Mouse (Mus musculus) heart, adult 2 months (tissue): Measurements from ENCODE around the gene Ube3b. TPM values are rescaled to one million over a fixed set of nuclear protein-coding genes. Genes with fewer than 3 reads are reported as not detected.

Experiments
- DNase-seq, 2 experiments: peaks; one replicate each; pipeline ENCODE4 v3.0.0; 2021
- H3K27ac ChIP-seq: fragments of 200-600 bp; 2 replicates; pipeline ENCODE4 v1.8.1; 2022
- H3K27me3 ChIP-seq: fragments of 200-500 bp; 2 replicates; pipeline ENCODE4 v1.6.1; 2012; ENCODE audit warnings: mild to moderate bottlenecking, low read length, inconsistent platforms, mixed read lengths; ENCODE audit not compliant: control insufficient read depth, insufficient read depth
- H3K36me3 ChIP-seq: fragments of 200-500 bp; 2 replicates; pipeline ENCODE4 v1.6.1; 2012; ENCODE audit warnings: low read length, inconsistent platforms; ENCODE audit not compliant: control insufficient read depth, insufficient read depth
- H3K4me1 ChIP-seq: fragments of 200-500 bp; 2 replicates; pipeline ENCODE4 v1.6.1; 2011; ENCODE audit warnings: low read length; ENCODE audit not compliant: control insufficient read depth, insufficient read depth
- H3K4me3 ChIP-seq: fragments of 200-600 bp; 2 replicates; pipeline ENCODE4 v1.8.1; 2022
- H3K79me2 ChIP-seq: fragments of 200-500 bp; replicated peaks from 2 replicates; pipeline ENCODE4 v1.6.1; 2012; ENCODE audit warnings: mild to moderate bottlenecking, inconsistent platforms, low read length, moderate library complexity, mixed read lengths; ENCODE audit not compliant: control insufficient read depth, insufficient read depth
- H3K9ac ChIP-seq: fragments of 200-500 bp; 2 replicates; pipeline ENCODE4 v1.6.1; 2012; ENCODE audit warnings: low read depth, mild to moderate bottlenecking, control low read depth, inconsistent platforms, low read length, mixed read lengths
- CTCF ChIP-seq: fragments of 200-600 bp; IDR thresholded peaks from 2 replicates; pipeline ENCODE4 v1.8.1; 2022; ENCODE audit warnings: antibody characterized with exemption, mild to moderate bottlenecking, moderate library complexity
- EP300 ChIP-seq: fragments of 200-500 bp; IDR thresholded peaks from 2 replicates; pipeline ENCODE4 v1.6.1; 2011; ENCODE audit warnings: low read depth, low read length, control low read depth; ENCODE audit not compliant: insufficient read depth
- POLR2A ChIP-seq: fragments of 200-500 bp; IDR thresholded peaks from 2 replicates; pipeline ENCODE4 v1.6.1; 2011; ENCODE audit warnings: mild to moderate bottlenecking, low read depth, low read length, control low read depth; ENCODE audit not compliant: insufficient read depth
- WGBS: fragments of 180-500 bp; shearing (Covaris S2); methylation state at CpG from one replicate; pipeline ENCODE4 v1.1.7; 2018; 5-methylcytosine and 5-hydroxymethylcytosine counted together
- intact Hi-C: fragments of 180-260 bp; cut with DNase I; formaldehyde crosslinking; loops from one replicate; pipeline ENCODE4 v1.15.1; 2025
- microRNA-seq, 2 experiments: library from miRNA; unstranded; fragments of <30 nt; microRNA quantifications; one replicate each; pipeline ENCODE4 v1.2.0; 2021
- polyA plus RNA-seq: library from polyadenylated mRNA; depleted of rRNA; stranded (reverse); fragments of >200 nt; gene quantifications from 2 replicates; pipeline ENCODE4 v1.2.3, GENCODE M21; 2012; rRNA removed
- total RNA-seq, 2 experiments: library from RNA; stranded (reverse); gene quantifications; 2 replicates each; pipeline ENCODE4 v1.2.3; 2021

The Ube3b gene
- total and polyA plus RNA-seq, 3 experiments: 84.2 to 101 (median 86.3) TPM

- H3K36me3 ChIP-seq: no peaks in the 10 kb centered on the region
- peak overlapping the region; percentile 4; the same call in 1 of the 2 replicates for H3K4me3 ChIP-seq
Measured at GRCm38 (mm10) chr5:114467019-114467418, 86.6 kb downstream of the Ube3b start.

GRCm38 (mm10) chr5:114467430-114467829 is 87.0 kb downstream of the Ube3b start:
- intact Hi-C loops: no loop called here

More at GRCm38 (mm10) chr5:114467019-114467418, 86.6 kb downstream of the Ube3b start:
- Histone ChIP-seq H3K27me3 (no peaks in the 10 kb centered on the region), H3K4me1 (no peaks in the 10 kb centered on the region), H3K79me2 (no peaks in the 10 kb centered on the region), H3K27ac (no peak overlapping the region), H3K9ac (no peak overlapping the region)
- TF ChIP-seq EP300: no peak
- no peak for TF ChIP-seq CTCF
- TF ChIP-seq POLR2A: no peak
- no peak for DNase-seq
- WGBS: 8% methylated on average over 11 of the region's 11 CpGs
- intact Hi-C loops: no loop called here

GRCm38 (mm10) chr5:114468007-114468406 is 87.6 kb downstream of the Ube3b start:
- Histone ChIP-seq H3K79me2 (no peaks in the 10 kb centered on the region), H3K4me1 (no peaks in the 10 kb centered on the region), H3K27me3 (no peaks in the 10 kb centered on the region), H3K9ac (no peak overlapping the region), H3K36me3 (no peaks in the 10 kb centered on the region), H3K27ac (no peak overlapping the region), H3K4me3 (no peak overlapping the region)
- WGBS: 83% methylated on average over 4 of the region's 4 CpGs
- intact Hi-C loops: no loop called here
- DNase-seq: no peak
- TF ChIP-seq EP300 (no peak), POLR2A (no peak), CTCF (no peak)

More at GRCm38 (mm10) chr5:114467430-114467829, 87.0 kb downstream of the Ube3b start:
- H3K79me2 ChIP-seq: no peaks in the 10 kb centered on the region
- no peaks in the 10 kb centered on the region for H3K36me3 ChIP-seq
- H3K4me1 ChIP-seq: no peaks in the 10 kb centered on the region
- H3K27ac ChIP-seq: no peak overlapping the region
- DNase-seq: peak; percentile 58 to 68
- H3K4me3 ChIP-seq: peak overlapping the region; percentile 4; the same call in 1 of the 2 replicates
- no peak for TF ChIP-seq EP300
- TF ChIP-seq POLR2A: no peak
- TF ChIP-seq CTCF: no peak
- no peaks in the 10 kb centered on the region for H3K27me3 ChIP-seq
- 3% methylated on average over 12 of the region's 13 CpGs for WGBS
- H3K9ac ChIP-seq: no peak overlapping the region

GRCm38 (mm10) chr5:114470359-114470758 is 90.0 kb downstream of the Ube3b start:
- Histone ChIP-seq H3K27ac (no peak overlapping the region), H3K36me3 (no peaks in the 10 kb centered on the region), H3K4me1 (no peaks in the 10 kb centered on the region), H3K27me3 (no peaks in the 10 kb centered on the region; the same call in 1 of the 2 replicates), H3K79me2 (no peaks in the 10 kb centered on the region), H3K9ac (no peak overlapping the region), H3K4me3 (no peak overlapping the region)
- intact Hi-C loops: no loop called here
- WGBS: 68% methylated on average over 3 of the region's 3 CpGs
- TF ChIP-seq CTCF: no peak
- no peak for TF ChIP-seq EP300
- TF ChIP-seq POLR2A: no peak
- no peak for DNase-seq

Small RNA genes within 50 kb of the gene (microRNA-seq; reads per million reads assigned to microRNA genes)
- gene Mir7027: 0 reads per million in 2 experiments

Other genes with a start within 250 kb of the Ube3b start
- 100 to 1,000 TPM; 205 to 251 TPM for gene Acacb, start 234.1 kb upstream of the Ube3b start, total RNA-seq
- gene Acacb, start 234.1 kb upstream of the Ube3b start, polyA plus RNA-seq: 105 and 141 TPM in 2 replicates
- gene Foxn4, start 106.8 kb upstream of the Ube3b start, total RNA-seq: not detected
- gene Foxn4, start 106.8 kb upstream of the Ube3b start, polyA plus RNA-seq: 0.12 TPM in 1 of 2 replicates, not detected in the other
- gene Myo1h, start 91.4 kb upstream of the Ube3b start, total RNA-seq: under 1 TPM in 1 of 2 experiments, not detected in 1; 0.39 TPM
- gene Myo1h, start 91.4 kb upstream of the Ube3b start, polyA plus RNA-seq: 0.12 and 0.47 TPM in 2 replicates
- 10 to 100 TPM; 48.9 to 51.8 TPM for gene Kctd10, start 99 bp upstream of the Ube3b start, total RNA-seq
- gene Kctd10, start 99 bp upstream of the Ube3b start, polyA plus RNA-seq: 48.0 and 63.5 TPM in 2 replicates
- gene Mmab, start 63.5 kb downstream of the Ube3b start, total RNA-seq: 10 to 100 TPM; 19.4 to 21.0 TPM
- gene Mmab, start 63.5 kb downstream of the Ube3b start, polyA plus RNA-seq: 24.7 and 28.2 TPM in 2 replicates
- gene Mvk, start 63.7 kb downstream of the Ube3b start, total RNA-seq: 10 to 100 TPM in 1 of 2 experiments, 1 to 10 TPM in 1; 9.8 to 10.6 TPM
- 10.9 and 12.4 TPM in 2 replicates for gene Mvk, start 63.7 kb downstream of the Ube3b start, polyA plus RNA-seq
- gene Fam222a, start 187.4 kb downstream of the Ube3b start, total RNA-seq: 1 to 10 TPM; 2.1 to 5.0 TPM
- gene Fam222a, start 187.4 kb downstream of the Ube3b start, polyA plus RNA-seq: 2.0 and 2.8 TPM in 2 replicates